Mouse (Mus musculus) midbrain, embryonic 12.5 days (tissue): ENCODE data around the gene Eef2kmt. TPM values are rescaled to one million over a fixed set of nuclear protein-coding genes. Genes with fewer than 3 reads are reported as not detected.

Source experiments
- microRNA-seq: library from miRNA; unstranded; fragments of <30 nt; microRNA quantifications from one replicate; pipeline ENCODE4, GENCODE M21; 2017
- polyA plus RNA-seq: library from polyadenylated mRNA; unstranded; fragments of >200 nt; fragmentation: Nextera tagmentation; extraction: Ambion mirVana; gene quantifications from 2 replicates; pipeline ENCODE4 v1.2.1, GENCODE M21; 2016

Gene Eef2kmt
- polyA plus RNA-seq, 1 experiment from 2014 or later = 7.8 TPM

Small RNAs within 50 kb of the gene (microRNA-seq; reads per million reads assigned to microRNA genes)
- gene Gm23689 (not detected), gene Gm26095 (not detected), gene Mir6364 (not detected)

Other genes with a start within 250 kb of the Eef2kmt start
- gene Smim22, start 248.7 kb downstream of the Eef2kmt start, polyA plus RNA-seq = 0.98 TPM in 1 of 2 replicates, not detected in the other
- gene Rogdi, start 242.4 kb downstream of the Eef2kmt start, polyA plus RNA-seq = 90.2 and 95.8 TPM in 2 replicates
- gene Glyr1, start 206.1 kb downstream of the Eef2kmt start, polyA plus RNA-seq = 235 and 240 TPM in 2 replicates
- 26.3 and 26.6 TPM in 2 replicates for gene Ubn1, start 205.9 kb downstream of the Eef2kmt start, polyA plus RNA-seq
- gene Ppl, start 123.6 kb downstream of the Eef2kmt start, polyA plus RNA-seq = 0.89 and 1.4 TPM in 2 replicates
- gene Sec14l5, start 108.9 kb downstream of the Eef2kmt start, polyA plus RNA-seq = 1.3 TPM in 2 replicates
- gene Nagpa, start 52.0 kb downstream of the Eef2kmt start, polyA plus RNA-seq = 11.2 and 12.9 TPM in 2 replicates
- 6.1 and 6.4 TPM in 2 replicates for gene AU021092, start 33.7 kb downstream of the Eef2kmt start, polyA plus RNA-seq
- 26.3 and 27.0 TPM in 2 replicates for gene Alg1, start 22.4 kb downstream of the Eef2kmt start, polyA plus RNA-seq